Mouse (Mus musculus) MEL-GATA-1-ER (cell line): ENCODE measurements around the gene Adamtsl1.

Experiments
- DNase-seq: peaks from one replicate; pipeline ENCODE4 v3.0.0-alpha.2; 2012; ENCODE audit warnings: low read depth; ENCODE audit errors: extremely low read depth

Gene Adamtsl1

GRCm38 (mm10) chr4:85672290-85672689 is 158.3 kb downstream of the Adamtsl1 start:
- no peak for DNase-seq

GRCm38 (mm10) chr4:85677621-85678020 is 163.6 kb downstream of the Adamtsl1 start:
- no peak for DNase-seq

GRCm38 (mm10) chr4:85686160-85686559 is 172.2 kb downstream of the Adamtsl1 start:
- DNase-seq: no peak

GRCm38 (mm10) chr4:85695237-85695636 is 181.3 kb downstream of the Adamtsl1 start:
- DNase-seq: no peak

- DNase-seq: no peak
These were observed 193.5 kb downstream of the Adamtsl1 start for GRCm38 (mm10) chr4:85707352-85708057.

- no peak for DNase-seq
These were observed 195.7 kb downstream of the Adamtsl1 start for GRCm38 (mm10) chr4:85709636-85710035.

- DNase-seq: no peak
These were observed 211.0 kb downstream of the Adamtsl1 start for GRCm38 (mm10) chr4:85724999-85725398.

GRCm38 (mm10) chr4:85727731-85728130 is 213.8 kb downstream of the Adamtsl1 start:
- DNase-seq: no peak

GRCm38 (mm10) chr4:85728416-85728815 is 214.4 kb downstream of the Adamtsl1 start:
- no peak for DNase-seq

- no peak for DNase-seq
These were observed 226.5 kb downstream of the Adamtsl1 start for GRCm38 (mm10) chr4:85740478-85740877.

- no peak for DNase-seq
These were observed 227.9 kb downstream of the Adamtsl1 start for GRCm38 (mm10) chr4:85741825-85742391.

GRCm38 (mm10) chr4:85743427-85743826 is 229.5 kb downstream of the Adamtsl1 start:
- no peak for DNase-seq

- DNase-seq: no peak
These were observed 248.7 kb downstream of the Adamtsl1 start for GRCm38 (mm10) chr4:85762684-85763083.

- DNase-seq: no peak
These were observed 249.4 kb downstream of the Adamtsl1 start for GRCm38 (mm10) chr4:85763161-85764014.

- no peak for DNase-seq
These were observed 250.1 kb downstream of the Adamtsl1 start for GRCm38 (mm10) chr4:85764015-85764450.

- no peak for DNase-seq
These were observed 250.5 kb downstream of the Adamtsl1 start for GRCm38 (mm10) chr4:85764476-85764875.

GRCm38 (mm10) chr4:85767666-85768065 is 253.7 kb downstream of the Adamtsl1 start:
- no peak for DNase-seq

- DNase-seq: no peak
These were observed 254.1 kb downstream of the Adamtsl1 start for GRCm38 (mm10) chr4:85768107-85768506.

- no peak for DNase-seq
These were observed 268.5 kb downstream of the Adamtsl1 start for GRCm38 (mm10) chr4:85782511-85782910.

GRCm38 (mm10) chr4:85783768-85784379 is 269.9 kb downstream of the Adamtsl1 start:
- no peak for DNase-seq

- DNase-seq: no peak
These were observed 270.5 kb downstream of the Adamtsl1 start for GRCm38 (mm10) chr4:85784428-85784827.

- no peak for DNase-seq
These were observed 276.3 kb downstream of the Adamtsl1 start for GRCm38 (mm10) chr4:85790226-85790625.
